Mouse (Mus musculus): ENCODE data around the gene Rcc2. TPM values are rescaled to one million over a fixed set of nuclear protein-coding genes. Genes with fewer than 3 reads are reported as not detected.

Gene Rcc2
- polyA plus RNA-seq, 1 experiment from 2014 or later = 30.1 TPM

DNA sequence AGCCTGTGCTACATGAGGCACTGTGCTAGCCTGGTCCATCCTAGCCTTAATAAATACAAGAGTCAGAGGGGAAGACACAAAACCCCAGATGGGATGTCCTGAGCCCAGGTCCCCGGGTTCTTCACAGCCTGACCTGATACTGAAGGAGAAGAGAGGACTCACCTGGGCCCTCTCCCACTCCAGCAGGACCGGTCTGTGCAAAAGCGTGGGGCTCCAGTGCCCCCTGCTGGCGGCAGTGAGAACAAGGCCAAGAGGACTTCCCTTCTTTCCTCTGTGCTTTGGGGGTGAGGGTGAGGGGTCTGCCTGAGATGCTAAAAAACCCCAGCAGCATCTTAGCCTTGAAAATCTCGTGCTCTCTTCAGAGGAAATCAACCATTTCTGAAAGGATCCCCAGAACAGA, 21.3 kb upstream of the Rcc2 start:
- WGBS (ENCODE audit: missing documents) = 15% methylated on average over 5 of the region's 5 CpGs
- Histone ChIP-seq H3K27ac (no peak overlapping the region), H3K79me2 (ENCODE audit: inconsistent target) (no peaks in the 10 kb centered on the region), H3K36me3 (ENCODE audit: inconsistent target) (no peaks in the 10 kb centered on the region), H3K4me3 (ENCODE audit: inconsistent target) (no peak overlapping the region)

DNA sequence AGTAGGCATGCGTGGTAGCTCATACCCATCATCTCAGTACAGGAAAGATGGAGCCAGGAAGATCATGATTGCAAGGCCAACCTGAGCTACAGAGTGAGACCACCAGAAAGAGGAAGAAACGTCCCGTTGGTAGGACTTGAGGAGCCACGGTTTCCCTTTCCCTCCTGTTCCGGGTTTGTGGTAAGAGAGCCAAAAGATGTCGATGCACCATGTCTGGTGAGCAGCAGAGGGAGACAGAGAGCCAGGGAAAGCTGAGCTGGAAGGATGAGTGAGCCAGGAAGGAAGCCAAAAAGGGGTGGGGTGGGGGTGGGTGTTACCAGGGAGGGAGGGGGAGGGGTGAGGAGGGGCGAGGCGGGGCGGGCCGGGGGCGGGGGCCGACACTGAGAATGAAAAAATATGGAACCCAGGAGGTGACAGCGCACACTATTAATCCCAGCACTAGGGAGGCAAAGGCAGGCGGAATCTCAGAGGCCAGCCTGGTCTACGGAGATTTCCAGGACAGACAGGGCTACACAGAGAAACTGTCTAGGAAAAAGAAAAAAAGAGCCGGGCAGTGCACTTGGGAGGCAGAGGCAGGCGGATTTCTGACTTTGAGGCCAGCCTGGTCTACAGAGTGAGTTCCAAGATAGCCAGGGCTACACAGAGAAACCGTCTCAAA, 20.5 kb upstream of the Rcc2 start:
- H3K79me2 ChIP-seq (ENCODE audit: inconsistent target) = no peaks in the 10 kb centered on the region
- no peak overlapping the region for H3K27ac ChIP-seq
- no peak overlapping the region for H3K4me3 ChIP-seq (ENCODE audit: inconsistent target)
- WGBS (ENCODE audit: missing documents) = 33% methylated on average over 11 of the region's 18 CpGs
- H3K36me3 ChIP-seq (ENCODE audit: inconsistent target) = no peaks in the 10 kb centered on the region

DNA sequence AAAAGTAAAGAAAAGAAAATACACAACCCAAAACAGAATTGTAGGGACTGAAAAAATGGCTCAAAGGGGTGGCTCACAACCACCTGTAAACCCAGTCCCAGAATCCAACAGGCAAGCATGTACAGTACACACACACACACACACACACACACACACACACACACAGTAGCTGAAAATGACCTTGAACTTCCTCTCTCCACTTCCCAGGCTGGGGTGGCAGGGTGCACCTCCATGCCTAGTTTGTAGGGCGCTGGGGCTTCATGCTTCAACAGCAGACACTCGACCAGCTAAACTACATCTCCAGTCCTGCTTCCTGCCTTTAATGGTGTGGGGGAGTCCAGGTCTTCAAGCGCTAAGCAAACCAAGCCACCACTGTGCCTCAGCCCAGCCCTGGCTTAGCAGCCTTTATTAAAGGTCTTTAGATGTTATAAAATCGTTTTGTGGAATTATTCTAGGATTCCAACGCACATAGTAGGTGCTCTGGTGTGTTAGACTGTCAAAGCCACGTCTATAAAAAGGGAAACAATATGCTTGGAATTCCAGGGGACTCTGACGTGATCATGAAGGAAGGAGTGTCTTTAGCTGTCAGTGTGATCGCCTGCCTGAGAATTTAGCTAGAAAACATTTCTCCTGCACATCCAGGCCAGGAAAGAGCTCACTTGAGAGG, 19.5 kb upstream of the Rcc2 start:
- Histone ChIP-seq H3K4me3 (ENCODE audit: inconsistent target) (no peak overlapping the region), H3K36me3 (ENCODE audit: inconsistent target) (no peaks in the 10 kb centered on the region), H3K27ac (no peak overlapping the region), H3K79me2 (ENCODE audit: inconsistent target) (no peaks in the 10 kb centered on the region)
- WGBS (ENCODE audit: missing documents) = 36% methylated on average over 8 of the region's 8 CpGs

DNA sequence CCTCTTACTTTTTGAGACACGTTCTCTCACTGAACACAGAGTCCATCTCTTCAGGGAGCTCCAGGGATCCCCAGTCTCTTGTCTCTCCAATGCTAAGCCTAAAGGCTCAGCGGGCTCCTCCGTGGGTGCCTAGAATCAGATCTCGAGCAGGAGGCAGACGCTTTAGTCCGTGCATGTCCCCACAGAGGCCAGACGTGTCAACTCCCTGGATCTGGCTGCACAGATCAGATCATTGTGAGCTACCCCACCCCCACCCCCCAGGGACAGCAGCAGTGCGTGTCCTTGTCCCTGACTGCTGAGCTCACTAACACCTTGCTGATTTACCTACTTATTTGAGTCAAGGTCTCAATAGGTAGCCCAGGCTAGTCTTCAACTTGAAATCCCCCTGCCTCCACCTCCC, 16.7 kb upstream of the Rcc2 start:
- Histone ChIP-seq H3K79me2 (ENCODE audit: inconsistent target) (no peaks in the 10 kb centered on the region), H3K4me3 (ENCODE audit: inconsistent target) (no peak overlapping the region), H3K36me3 (ENCODE audit: inconsistent target) (no peaks in the 10 kb centered on the region), H3K27ac (peak overlapping the region; percentile 86)
- WGBS (ENCODE audit: missing documents) = 71% methylated on average over 8 of the region's 8 CpGs

DNA sequence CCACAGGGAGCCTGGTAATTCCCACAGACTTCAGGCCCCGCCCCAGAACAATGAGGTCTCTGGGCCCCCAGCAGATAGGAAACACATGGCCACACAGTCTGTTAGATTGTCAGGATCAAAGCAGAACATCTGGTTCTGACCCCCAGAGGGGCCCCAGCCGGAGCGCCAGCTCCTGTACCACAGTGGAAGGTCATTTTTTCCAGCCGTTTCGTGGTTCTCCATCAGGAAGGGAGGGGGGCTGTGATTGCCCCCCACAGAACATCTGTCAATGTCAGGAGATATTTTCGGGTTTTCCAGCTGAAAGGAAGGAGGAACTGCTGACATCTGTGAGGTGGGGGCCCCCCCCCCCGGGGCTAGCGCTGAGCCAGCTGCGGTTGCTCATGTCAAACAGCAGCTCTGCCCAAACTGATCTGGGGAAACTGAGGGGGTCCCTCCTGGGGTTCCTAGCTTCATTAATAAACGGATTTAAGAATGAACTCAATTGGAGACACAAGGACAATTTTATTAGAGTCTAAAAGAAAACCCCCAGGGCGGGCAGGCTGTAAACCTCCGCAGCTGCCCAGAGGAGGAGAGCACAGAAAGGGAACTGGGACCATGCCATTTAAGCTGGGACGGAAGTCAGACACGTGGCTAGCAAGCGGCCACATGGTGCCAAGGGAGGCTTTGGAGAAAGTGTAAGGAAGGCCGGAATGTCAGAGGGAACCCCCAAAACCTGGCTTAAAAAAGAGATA, 16.0 kb upstream of the Rcc2 start:
- Histone ChIP-seq H3K79me2 (ENCODE audit: inconsistent target) (no peaks in the 10 kb centered on the region), H3K27ac (peak overlapping the region; percentile 86), H3K4me3 (ENCODE audit: inconsistent target) (no peak overlapping the region)

DNA sequence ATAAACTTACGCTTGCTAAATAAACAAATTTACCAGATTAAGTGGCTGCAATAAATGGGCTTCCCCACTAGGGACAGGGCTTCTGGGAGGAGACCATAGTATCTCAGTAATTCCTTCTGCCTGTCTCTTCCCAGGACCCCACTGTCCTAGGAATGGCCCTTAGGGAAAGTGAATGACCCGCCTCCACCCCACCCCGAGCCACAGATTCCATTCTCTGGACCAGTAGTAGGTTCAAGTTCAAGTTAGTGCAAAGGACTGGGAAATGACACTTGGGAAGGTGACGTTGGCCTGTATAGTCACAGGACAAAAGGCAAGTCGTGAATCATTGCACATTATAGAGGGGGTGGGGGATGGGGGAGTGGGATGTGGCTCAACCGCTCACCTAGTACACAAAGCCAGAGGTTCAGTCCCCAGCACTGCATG, 15.4 kb upstream of the Rcc2 start:
- no peak overlapping the region for H3K4me3 ChIP-seq (ENCODE audit: inconsistent target)
- H3K36me3 ChIP-seq (ENCODE audit: inconsistent target) = no peaks in the 10 kb centered on the region
- 49% methylated on average over 6 of the region's 6 CpGs for WGBS (ENCODE audit: missing documents)
- no peaks in the 10 kb centered on the region for H3K79me2 ChIP-seq (ENCODE audit: inconsistent target)
- H3K27ac ChIP-seq = peak overlapping the region; percentile 86

More for the DNA sequence above, 16.0 kb upstream of the Rcc2 start:
- H3K36me3 ChIP-seq (ENCODE audit: inconsistent target) = no peaks in the 10 kb centered on the region
- 2% methylated on average over 16 of the region's 16 CpGs for WGBS (ENCODE audit: missing documents)

DNA sequence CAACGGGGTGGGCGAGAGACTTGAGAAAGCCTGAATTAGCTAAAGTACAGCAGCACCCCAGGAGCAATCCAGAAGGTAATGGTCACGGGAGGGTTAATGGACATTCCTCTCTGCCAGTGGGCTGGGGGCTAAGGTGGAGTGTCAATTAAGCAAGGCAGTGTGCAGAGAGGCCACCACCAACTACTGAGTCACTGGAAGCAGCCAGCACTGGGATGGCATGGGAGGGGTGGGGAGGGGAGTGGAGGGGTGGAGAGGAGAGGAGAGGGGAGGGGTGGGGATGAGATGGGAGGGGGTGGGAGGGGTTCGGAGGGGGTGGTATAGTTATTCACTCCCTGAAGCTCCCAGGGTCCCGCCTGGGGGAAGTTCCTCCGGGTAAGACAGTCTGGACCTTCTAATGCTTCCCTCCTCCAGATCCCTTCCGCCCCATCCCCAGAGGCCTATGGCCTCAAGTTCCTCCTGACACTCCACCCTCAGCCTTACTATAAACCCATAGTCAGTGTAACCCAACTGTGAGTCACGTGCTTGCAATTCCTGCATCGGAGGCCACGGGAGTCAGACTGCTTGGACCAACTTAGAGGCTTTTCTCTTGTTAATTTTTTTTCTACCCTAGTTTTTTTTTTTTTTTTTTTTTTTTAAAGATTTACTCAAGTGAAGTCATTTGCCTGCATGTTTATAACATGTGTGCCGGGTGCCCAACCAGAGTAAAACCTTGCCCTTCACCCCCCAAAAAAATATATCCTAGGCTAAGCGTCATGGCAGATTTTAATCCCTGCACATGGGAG, 12.1 kb upstream of the Rcc2 start:
- H3K4me3 ChIP-seq (ENCODE audit: inconsistent target) = no peak overlapping the region
- peak overlapping the region; percentile 43 for H3K27ac ChIP-seq
- no peaks in the 10 kb centered on the region for H3K36me3 ChIP-seq (ENCODE audit: inconsistent target)
- 49% methylated on average over 11 of the region's 12 CpGs for WGBS (ENCODE audit: missing documents)
- H3K79me2 ChIP-seq (ENCODE audit: inconsistent target) = no peaks in the 10 kb centered on the region

DNA sequence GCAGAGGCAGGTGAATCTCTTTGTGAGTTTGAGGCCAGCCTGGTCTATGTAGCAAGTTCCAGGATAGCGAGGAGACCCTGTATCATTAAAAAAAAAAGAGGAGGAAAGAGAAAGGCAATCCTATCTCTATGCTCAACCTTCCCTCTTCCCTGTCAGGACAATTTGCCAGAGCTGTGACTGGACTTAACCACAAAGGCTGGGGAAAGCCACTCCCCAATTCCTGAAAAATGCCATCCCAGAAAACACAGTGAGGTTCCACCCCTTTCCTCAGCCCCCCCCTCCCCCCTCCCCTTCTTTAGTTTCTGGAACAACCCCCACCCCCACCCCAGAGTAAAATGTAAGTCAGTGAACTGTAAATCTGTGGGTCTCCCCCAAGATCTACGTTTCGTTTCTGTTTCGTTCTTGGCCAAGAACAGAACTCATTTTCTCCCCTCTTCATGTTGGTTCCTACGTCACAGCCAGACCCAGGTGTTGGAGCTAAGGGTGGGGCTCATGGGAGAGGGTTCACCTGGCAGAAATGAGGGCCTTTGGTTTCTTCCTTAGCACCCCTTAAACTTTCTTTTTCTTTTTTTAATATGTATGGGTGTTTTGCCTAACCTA, 11.4 kb upstream of the Rcc2 start:
- peak overlapping the region; percentile 43 for H3K27ac ChIP-seq
- 65% methylated on average over 5 of the region's 5 CpGs for WGBS (ENCODE audit: missing documents)
- no peaks in the 10 kb centered on the region for H3K79me2 ChIP-seq (ENCODE audit: inconsistent target)
- H3K4me3 ChIP-seq (ENCODE audit: inconsistent target) = no peak overlapping the region
- H3K36me3 ChIP-seq (ENCODE audit: inconsistent target) = no peaks in the 10 kb centered on the region

DNA sequence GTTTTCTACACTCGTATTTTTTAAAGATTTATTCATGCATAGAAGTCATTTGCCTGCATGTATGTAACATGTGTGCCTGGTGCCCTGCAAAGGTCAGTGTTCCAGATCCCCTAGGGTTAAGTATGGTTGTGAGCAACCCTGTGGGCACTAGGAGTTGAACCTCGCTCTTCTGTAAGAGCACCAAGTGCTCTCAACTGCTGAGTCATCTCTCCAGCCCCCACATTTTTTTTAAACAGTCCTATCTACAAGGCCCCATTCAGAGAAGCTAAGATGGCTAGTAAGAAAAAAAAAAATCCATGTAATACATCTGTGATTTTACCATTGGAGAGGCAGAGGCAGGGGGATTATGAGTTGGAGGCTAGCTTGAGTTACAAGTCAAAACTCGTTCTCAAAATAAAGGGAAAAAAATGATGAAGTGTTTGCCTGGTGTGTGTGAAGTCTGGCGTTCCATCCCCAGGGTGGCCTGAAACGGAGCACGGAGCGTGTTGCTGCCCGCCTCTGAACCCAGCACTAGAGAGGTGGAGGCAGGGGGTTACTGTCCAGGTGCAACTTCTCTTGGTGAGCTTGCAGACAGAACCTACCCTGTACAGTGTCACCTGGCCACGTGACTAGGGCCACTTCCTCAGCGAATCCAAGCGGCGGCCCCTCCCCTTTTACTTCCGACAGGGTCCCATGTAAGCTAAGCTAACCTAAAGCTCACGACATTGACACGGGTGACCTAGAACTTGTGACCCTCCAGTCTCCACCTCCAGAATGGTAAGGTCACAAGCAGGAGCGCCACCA, 10.3 kb upstream of the Rcc2 start:
- Histone ChIP-seq H3K4me3 (ENCODE audit: inconsistent target) (no peak overlapping the region), H3K27ac (no peak overlapping the region), H3K79me2 (ENCODE audit: inconsistent target) (no peaks in the 10 kb centered on the region), H3K36me3 (ENCODE audit: inconsistent target) (no peaks in the 10 kb centered on the region)
- WGBS (ENCODE audit: missing documents) = 70% methylated on average over 16 of the region's 16 CpGs

DNA sequence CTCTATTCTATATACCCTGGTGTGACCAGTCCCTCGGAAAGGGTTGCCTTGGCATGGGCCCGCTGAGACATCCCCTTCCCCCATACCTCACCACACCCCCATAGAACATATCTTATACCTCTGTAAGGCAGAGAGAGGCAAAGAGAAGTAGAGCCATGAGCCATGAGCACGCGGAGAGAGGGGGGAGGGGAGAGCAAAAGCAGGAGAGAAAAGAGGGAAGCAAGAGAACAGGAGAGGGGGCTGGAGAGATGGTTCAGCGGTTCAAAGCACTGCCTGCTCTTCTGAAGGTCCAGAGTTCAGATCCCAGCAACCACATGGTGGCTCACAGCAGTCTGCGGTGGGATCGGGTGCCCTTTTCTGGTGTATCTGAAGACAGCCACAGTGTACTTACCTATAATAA, 8.9 kb upstream of the Rcc2 start:
- Histone ChIP-seq H3K36me3 (ENCODE audit: inconsistent target) (no peaks in the 10 kb centered on the region), H3K79me2 (ENCODE audit: inconsistent target) (no peaks in the 10 kb centered on the region), H3K27ac (no peak overlapping the region), H3K4me3 (ENCODE audit: inconsistent target) (no peak overlapping the region)
- WGBS (ENCODE audit: missing documents) = 69% methylated on average over 6 of the region's 7 CpGs

DNA sequence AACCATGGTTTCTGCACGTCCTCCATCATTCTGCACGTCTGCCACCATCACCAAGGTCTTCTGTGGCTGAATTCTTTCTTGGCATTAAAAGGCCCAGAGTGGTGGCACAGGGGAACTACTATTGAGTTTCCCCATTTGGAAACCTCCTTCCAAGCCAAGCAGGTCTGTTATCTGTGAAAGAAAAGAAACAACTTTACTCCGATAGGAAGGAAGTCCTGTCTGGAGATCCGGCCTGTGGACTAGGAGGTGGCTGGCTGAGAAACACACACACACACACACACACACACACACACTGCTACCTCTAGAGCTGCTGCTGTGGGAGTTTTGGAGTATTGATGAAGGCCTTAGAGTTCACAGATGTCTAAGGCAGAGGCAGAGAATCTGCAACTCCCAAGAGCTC, 6.8 kb upstream of the Rcc2 start:
- Histone ChIP-seq H3K79me2 (ENCODE audit: inconsistent target) (no peaks in the 10 kb centered on the region), H3K27ac (no peak overlapping the region), H3K36me3 (ENCODE audit: inconsistent target) (no peaks in the 10 kb centered on the region), H3K4me3 (ENCODE audit: inconsistent target) (no peak overlapping the region)
- WGBS (ENCODE audit: missing documents) = 41% methylated on average over 4 of the region's 4 CpGs

DNA sequence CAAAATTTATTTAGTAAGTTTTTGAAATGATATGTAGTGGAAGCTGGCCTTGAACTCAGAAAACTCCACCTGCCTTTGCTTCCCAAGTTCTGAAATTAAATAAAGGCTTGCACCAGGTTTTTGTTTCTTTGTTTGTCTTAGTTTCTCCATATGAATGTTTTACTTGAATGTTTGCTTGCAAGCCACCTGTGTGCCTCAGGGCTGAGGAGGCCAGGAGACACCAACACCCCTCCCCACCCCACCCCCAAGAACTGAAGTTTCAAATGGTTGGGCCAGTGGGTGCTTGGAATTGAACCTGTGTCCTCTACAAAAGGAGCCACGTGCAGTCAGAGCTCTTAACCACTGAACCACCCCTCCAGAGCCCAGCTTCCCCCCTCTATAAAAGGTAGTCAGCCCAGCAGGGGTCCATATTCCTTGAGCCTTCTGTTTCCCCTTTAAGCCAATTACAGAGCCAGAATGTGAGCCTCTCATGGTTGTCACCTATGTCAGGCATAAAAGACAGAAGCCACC, 5.7 kb upstream of the Rcc2 start:
- WGBS (ENCODE audit: missing documents) = 50% methylated on average over 1 of the region's 1 CpGs
- no peaks in the 10 kb centered on the region for H3K36me3 ChIP-seq (ENCODE audit: inconsistent target)
- H3K79me2 ChIP-seq (ENCODE audit: inconsistent target) = no peaks in the 10 kb centered on the region
- H3K4me3 ChIP-seq (ENCODE audit: inconsistent target) = no peak overlapping the region
- H3K27ac ChIP-seq = no peak overlapping the region

DNA sequence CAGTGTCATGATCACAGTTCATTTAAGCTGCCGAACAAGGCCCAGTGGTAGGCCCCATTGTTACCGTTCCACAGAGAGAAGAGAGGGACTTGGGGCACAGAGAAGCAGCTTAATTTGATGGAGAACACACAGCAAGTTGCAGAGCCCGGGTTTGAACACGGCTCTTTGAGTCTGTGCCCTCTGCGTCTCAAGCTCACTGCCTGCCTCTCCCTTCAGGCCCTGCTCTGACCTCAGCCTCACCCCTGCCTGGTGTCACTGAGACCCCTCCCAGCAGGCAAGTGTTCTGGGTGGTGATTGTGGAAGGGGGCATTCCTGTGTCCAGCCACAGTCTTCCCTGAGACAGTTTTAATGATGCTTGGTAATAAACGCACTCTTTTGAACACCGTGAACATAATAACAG, 5.2 kb upstream of the Rcc2 start:
- Histone ChIP-seq H3K27ac (no peak overlapping the region), H3K4me3 (ENCODE audit: inconsistent target) (no peak overlapping the region), H3K36me3 (ENCODE audit: inconsistent target) (no peaks in the 10 kb centered on the region), H3K79me2 (ENCODE audit: inconsistent target) (no peaks in the 10 kb centered on the region)
- WGBS (ENCODE audit: missing documents) = 93% methylated on average over 7 of the region's 7 CpGs

All from macrophage (primary cell).